Mouse (Mus musculus) left cerebral cortex, postnatal 14 days (tissue): ENCODE results near the gene Plekho2. TPM values are rescaled to one million over a fixed set of nuclear protein-coding genes. Genes with fewer than 3 reads are reported as not detected.
A peak's percentile ranks its signal among the peaks of the same experiment; 100 is the strongest.

ENCODE experiments used
- DNase-seq, 2 experiments: peaks; one replicate each; pipeline ENCODE4 v3.0.0; 2021 to 2022; ENCODE audit warnings: low spot score in 2 of 2, mixed read lengths in 1 of 2
- intact Hi-C: fragments of 180-260 bp; cut with DNase I; formaldehyde crosslinking; loops from one replicate; pipeline ENCODE4 v1.15.1; 2025
- total RNA-seq, 2 experiments: library from RNA; stranded (reverse); gene quantifications; 2 replicates each; pipeline ENCODE4 v1.2.3; 2021

Plekho2 gene
- total RNA-seq, 2 experiments from 2014 or later, result 6.5 to 9.6 TPM

DNA sequence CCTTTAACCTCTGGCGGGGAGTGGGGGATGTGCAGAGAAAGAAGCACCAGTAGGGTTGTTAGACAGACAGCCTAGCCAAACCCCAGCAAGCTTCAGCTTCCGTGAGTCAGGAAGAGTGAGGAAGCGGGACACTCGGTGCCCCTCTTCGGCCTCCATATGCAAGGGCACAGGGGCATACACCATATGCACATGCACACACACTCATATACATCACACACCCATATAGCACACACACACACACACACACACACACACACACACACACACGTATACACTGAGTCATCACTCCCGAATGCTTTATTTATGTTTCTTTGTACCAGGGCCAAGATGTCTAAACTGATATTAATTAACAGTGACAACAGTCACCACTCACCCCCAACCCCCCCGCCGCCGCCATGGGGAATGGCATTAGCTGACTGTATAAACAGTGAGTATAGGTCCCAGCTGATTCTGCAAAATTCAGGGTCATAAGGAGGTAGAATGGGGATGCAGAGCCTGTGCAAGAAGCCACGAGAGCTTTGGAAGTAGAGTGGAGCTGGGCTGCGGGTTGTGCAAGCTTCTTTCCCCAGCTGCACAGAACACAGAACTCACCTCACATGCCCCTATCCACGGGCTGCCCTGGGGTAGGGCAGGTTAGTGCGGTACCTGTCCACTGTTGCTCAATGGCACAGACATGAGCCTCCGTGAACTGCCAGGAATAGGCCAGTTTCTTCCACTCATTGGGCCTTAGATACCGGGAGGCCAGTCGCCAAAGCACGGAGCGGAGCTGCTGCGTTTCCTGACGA, 76.9 kb downstream of the Plekho2 start:
- peak in 1 of 2 experiments; percentile 10 for DNase-seq
- intact Hi-C loops, result no loop called here

Other genes with a start within 250 kb of the Plekho2 start
- 10 to 100 TPM; 21.5 to 22.6 TPM for gene Pdcd7, start 233.9 kb downstream of the Plekho2 start, total RNA-seq
- gene Ubap1l, start 219.0 kb downstream of the Plekho2 start, total RNA-seq, result 1 to 10 TPM; 3.3 to 3.7 TPM
- under 1 TPM in 1 of 2 experiments, not detected in 1; 0.15 TPM for gene Kbtbd13, start 188.4 kb downstream of the Plekho2 start, total RNA-seq
- gene Rasl12, start 181.5 kb downstream of the Plekho2 start, total RNA-seq, result 1 to 10 TPM; 2.6 to 3.3 TPM
- gene Slc51b, start 157.1 kb downstream of the Plekho2 start, total RNA-seq, result not detected
- 10 to 100 TPM; 16.3 to 18.5 TPM for gene Mtfmt, start 144.3 kb downstream of the Plekho2 start, total RNA-seq
- 10 to 100 TPM; 27.0 to 27.8 TPM for gene Spg21, start 119.1 kb downstream of the Plekho2 start, total RNA-seq
- gene Ankdd1a, start 59.8 kb downstream of the Plekho2 start, total RNA-seq, result 1 to 10 TPM; 3.1 TPM
- under 1 TPM; 0.42 to 0.82 TPM for gene Pif1, start 7.1 kb upstream of the Plekho2 start, total RNA-seq
- gene Rbpms2, start 49.6 kb upstream of the Plekho2 start, total RNA-seq, result 1 to 10 TPM; 1.8 to 2.3 TPM
- 100 to 1,000 TPM; 240 to 243 TPM for gene Oaz2, start 88.0 kb upstream of the Plekho2 start, total RNA-seq
- gene Zfp609, start 247.5 kb upstream of the Plekho2 start, total RNA-seq, result 10 to 100 TPM; 38.1 to 38.4 TPM